Mouse (Mus musculus): Measurements from ENCODE around the gene Sorcs2.

Sorcs2 gene

DNA sequence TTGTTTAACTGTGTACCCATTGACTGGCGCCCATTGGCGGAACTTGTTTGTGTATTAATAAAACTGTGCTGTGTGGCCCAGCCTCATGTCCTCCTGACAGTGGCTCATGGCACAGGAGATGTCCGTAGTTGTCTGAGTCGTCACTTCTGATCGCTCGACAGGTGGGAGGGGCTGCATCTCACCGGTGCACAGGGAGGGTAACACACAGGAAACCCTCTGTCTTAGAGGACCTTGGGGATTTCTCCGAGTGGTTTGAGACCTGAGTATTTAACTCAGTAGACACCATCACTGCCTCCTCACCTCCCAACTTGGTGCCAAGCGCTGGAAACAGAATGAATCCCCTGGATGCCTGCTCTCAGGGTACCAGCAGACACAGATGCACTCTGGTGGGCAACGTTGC lies 394.1 kb downstream of the Sorcs2 start:
- no peak for DNase-seq (ENCODE audit: low spot score)

- DNase-seq (ENCODE audit: low spot score), result no peak
Observed at GRCm38 (mm10) chr5:35989986-35990735, 407.8 kb downstream of the Sorcs2 start.

- no peak for DNase-seq (ENCODE audit: low spot score)
Observed at GRCm38 (mm10) chr5:35989506-35989905, 408.4 kb downstream of the Sorcs2 start.

DNA sequence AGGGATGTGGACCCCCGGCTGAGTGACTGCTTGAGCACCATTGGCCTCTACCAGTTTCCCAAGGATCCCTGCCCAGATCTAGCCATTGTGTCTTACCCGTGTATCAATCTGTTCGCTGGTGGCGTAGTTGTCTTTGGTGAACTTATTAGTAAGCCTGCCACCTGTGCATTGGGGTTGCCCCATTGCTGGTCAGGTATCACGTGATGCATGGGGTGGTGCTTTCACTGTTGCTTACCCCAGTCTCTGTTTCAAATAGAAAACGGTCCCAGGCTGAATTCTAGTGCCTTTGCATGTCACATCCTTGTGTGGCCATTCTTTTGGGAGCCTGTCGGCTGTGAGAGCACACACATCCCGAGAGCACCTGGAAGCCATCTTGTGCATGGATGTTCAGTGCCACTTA lies 409.9 kb downstream of the Sorcs2 start:
- no peak for DNase-seq (ENCODE audit: low spot score)

DNA sequence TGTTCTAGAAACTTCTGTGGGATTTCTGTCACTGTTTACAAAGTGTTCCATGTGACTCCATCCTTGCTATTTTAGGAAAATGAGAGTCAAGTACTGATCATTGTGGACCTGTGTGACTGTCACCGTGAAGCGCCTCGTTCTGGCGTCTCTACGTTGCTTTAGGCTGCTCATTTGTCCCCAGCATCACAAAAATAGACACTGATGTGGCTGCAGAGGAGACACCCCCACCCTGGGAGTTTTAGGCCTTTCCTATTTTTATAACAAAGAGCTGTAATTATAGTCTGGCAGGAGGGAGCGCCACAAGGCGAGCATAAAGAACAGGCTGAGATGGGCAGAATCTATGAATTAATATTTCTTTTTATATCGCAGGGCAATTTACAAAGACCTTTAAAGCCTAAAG lies 412.3 kb downstream of the Sorcs2 start:
- DNase-seq (ENCODE audit: low spot score), result no peak

GRCm38 (mm10) chr5:35981976-35982375 lies 416.0 kb downstream of the Sorcs2 start:
- DNase-seq (ENCODE audit: low spot score), result peak; percentile 28

- DNase-seq (ENCODE audit: low spot score), result no peak
Observed at GRCm38 (mm10) chr5:35981341-35981740, 416.6 kb downstream of the Sorcs2 start.

GRCm38 (mm10) chr5:35980542-35980941 lies 417.4 kb downstream of the Sorcs2 start:
- no peak for DNase-seq (ENCODE audit: low spot score)

DNA sequence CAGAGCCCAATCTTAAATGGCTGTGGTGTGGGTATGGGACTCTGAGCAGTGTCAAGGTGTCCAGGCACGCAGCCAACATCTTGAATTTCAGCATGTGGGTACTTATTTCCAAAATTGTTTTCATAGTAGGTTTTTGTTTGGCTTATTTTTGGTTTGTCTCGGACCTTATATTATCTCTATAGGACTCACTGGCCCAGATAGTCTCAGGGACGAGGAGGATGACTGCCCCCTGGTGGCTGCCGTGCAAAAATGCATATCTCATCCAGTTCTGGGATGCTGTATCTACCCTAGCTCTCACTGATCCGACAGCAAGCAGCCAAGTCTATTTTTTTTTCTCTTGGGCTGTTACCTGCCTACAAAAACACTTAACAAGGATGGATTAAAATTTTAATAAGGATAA lies 422.3 kb downstream of the Sorcs2 start:
- peak; percentile 42 for DNase-seq (ENCODE audit: low spot score)

DNA sequence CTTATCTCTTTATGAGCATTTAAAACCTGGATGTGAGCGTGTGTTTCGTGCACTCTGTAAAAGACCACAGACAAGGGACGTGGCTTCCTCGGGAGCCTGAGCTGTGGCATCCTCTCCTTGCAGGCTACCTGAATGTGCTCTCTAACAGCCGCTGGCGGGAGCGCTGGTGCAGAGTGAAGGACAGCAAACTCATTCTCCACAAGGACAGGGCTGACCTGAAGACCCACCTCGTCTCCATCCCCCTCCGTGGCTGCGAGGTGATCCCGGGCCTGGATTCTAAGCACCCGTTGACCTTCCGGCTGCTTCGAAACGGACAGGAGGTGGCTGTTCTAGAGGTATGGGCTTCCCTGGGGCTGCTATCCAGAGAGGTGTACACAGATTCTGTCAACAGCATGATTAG lies 423.7 kb downstream of the Sorcs2 start:
- DNase-seq (ENCODE audit: low spot score), result no peak

DNA sequence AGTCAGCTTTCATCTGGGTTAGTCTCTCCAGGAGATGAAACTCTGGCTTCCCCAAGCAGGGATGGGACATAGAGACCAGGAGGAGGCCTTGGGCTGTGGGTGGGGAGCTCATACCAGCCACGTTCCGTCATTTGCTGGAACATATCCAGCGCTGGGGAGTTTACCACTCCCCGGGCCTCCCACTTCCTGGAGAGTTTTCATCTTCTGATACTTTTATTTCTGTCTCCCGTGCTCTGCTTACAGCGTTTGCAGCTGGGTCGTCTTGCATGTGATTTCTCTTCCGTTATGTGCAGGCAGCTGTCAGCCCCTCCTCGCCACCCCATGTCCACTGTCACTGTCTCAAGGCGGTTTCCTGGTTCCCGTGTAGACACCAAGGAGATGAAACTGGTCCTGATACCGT lies 424.1 kb downstream of the Sorcs2 start:
- no peak for DNase-seq (ENCODE audit: low spot score)

DNA sequence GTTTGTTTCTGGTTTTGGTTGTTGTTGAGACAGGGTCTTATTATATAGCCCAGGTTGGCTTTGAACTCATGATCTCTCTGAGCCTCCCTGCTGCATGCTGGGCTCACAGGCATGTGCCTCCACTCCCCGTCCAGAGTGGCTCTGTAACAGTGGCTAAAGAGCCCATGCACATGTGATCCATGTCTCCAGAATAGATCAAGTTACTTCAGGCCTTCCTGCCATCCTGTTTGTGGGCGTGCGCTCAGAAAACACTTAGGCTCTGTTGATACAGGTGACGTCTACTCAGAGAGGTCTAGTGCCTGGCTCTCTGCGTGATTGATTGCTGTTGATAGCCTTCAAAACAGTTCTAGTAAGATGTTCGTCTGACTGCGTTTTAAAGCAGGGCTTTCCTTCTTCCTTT lies 425.2 kb downstream of the Sorcs2 start:
- DNase-seq (ENCODE audit: low spot score), result no peak

DNA sequence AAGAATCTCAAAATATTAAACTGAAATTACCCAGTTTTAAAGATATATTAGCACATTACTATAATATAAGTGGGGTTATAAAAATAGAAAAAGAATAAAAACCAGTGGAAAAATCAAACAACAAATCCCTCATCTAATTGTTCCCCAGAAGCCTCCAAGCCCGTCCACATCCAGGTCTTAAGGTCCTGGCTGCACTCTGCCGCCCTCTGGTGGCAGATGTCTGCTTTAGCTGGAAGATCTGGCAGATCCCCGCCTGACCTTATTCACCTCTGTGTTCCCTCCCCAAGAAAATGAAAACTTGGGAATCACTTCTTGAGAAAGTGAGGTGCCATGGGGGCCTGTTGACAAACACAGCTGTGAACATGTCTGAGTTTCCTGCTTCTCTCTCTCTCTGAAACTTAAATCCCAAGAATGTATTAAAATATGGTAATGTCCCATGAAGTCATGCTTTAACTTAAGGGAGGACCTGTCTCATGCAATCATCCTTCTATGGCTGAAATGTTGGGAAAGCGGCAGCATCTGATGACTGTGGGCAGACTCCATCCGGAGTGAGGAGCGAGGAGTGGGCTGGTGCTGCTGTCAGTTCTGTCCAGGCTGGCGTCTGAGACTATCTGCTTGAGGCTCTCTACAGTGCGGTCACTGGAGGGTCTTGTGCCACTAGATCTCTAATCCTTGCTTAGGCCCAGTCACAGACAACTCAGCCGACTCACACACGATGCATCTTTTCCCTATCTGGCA lies 425.9 kb downstream of the Sorcs2 start:
- peak; percentile 24 for DNase-seq (ENCODE audit: low spot score)

- peak; percentile 68 for DNase-seq (ENCODE audit: low spot score)
Observed at GRCm38 (mm10) chr5:35970380-35971105, 427.4 kb downstream of the Sorcs2 start.

GRCm38 (mm10) chr5:35969857-35970256 lies 428.1 kb downstream of the Sorcs2 start:
- no peak for DNase-seq (ENCODE audit: low spot score)
